Mouse (Mus musculus) limb, embryonic 15.5 days (tissue): Measurements from ENCODE around the gene Lmntd1. TPM values are rescaled to one million over a fixed set of nuclear protein-coding genes. Genes with fewer than 3 reads are reported as not detected.
"Not testable (repeated sequence)": the region's sequence is repeated elsewhere in the genome, so short reads cannot be mapped to it uniquely, and the experiment has no call there.

Experiments
- ATAC-seq: fragments of 200-750 bp; cut with Nextera tagmentation; 2 replicates; pipeline ENCODE4 v1.8.0; 2017; ENCODE audit warnings: low read depth, moderate TSS enrichment; ENCODE audit not compliant: insufficient number of reproducible peaks, low FRiP score, low TSS enrichment
- H3K27ac ChIP-seq: fragments of 300-500 bp; sonication (generic); 2 replicates; pipeline ENCODE4 v1.5.1; 2015; ENCODE audit warnings: moderate library complexity, mild to moderate bottlenecking, inconsistent platforms
- H3K27me3 ChIP-seq: fragments of 300-500 bp; sonication (generic); 2 replicates; pipeline ENCODE4 v1.6.1; 2015; ENCODE audit warnings: inconsistent platforms
- H3K36me3 ChIP-seq: fragments of 300-500 bp; sonication (generic); 2 replicates; pipeline ENCODE4 v1.6.1; 2015; ENCODE audit warnings: inconsistent platforms
- H3K4me1 ChIP-seq: fragments of 300-500 bp; sonication (generic); 2 replicates; pipeline ENCODE4 v1.6.1; 2015; ENCODE audit warnings: inconsistent platforms
- H3K4me2 ChIP-seq: fragments of 300-500 bp; sonication (generic); 2 replicates; pipeline ENCODE4 v1.6.1; 2015; ENCODE audit warnings: mild to moderate bottlenecking, inconsistent platforms
- H3K4me3 ChIP-seq: fragments of 300-500 bp; sonication (generic); 2 replicates; pipeline ENCODE4 v1.5.1; 2015; ENCODE audit warnings: mild to moderate bottlenecking, inconsistent platforms
- H3K9ac ChIP-seq: fragments of 300-500 bp; sonication (generic); 2 replicates; pipeline ENCODE4 v1.6.1; 2015; ENCODE audit warnings: inconsistent platforms
- H3K9me3 ChIP-seq: fragments of 300-500 bp; sonication (generic); 2 replicates; pipeline ENCODE4 v1.6.1; 2016; ENCODE audit warnings: inconsistent platforms
- WGBS: fragments of 180-500 bp; shearing (Covaris S2); methylation state at CpG from one replicate; pipeline ENCODE4 v1.1.7; 2015; 5-methylcytosine and 5-hydroxymethylcytosine counted together
- polyA plus RNA-seq: library from polyadenylated mRNA; unstranded; fragments of >200 nt; fragmentation: Nextera tagmentation; extraction: Ambion mirVana; gene quantifications from 2 replicates; pipeline ENCODE4 v1.2.1, GENCODE M21; 2015

The Lmntd1 gene
- polyA plus RNA-seq, 1 experiment from 2014 or later, result 0.86 TPM

DNA sequence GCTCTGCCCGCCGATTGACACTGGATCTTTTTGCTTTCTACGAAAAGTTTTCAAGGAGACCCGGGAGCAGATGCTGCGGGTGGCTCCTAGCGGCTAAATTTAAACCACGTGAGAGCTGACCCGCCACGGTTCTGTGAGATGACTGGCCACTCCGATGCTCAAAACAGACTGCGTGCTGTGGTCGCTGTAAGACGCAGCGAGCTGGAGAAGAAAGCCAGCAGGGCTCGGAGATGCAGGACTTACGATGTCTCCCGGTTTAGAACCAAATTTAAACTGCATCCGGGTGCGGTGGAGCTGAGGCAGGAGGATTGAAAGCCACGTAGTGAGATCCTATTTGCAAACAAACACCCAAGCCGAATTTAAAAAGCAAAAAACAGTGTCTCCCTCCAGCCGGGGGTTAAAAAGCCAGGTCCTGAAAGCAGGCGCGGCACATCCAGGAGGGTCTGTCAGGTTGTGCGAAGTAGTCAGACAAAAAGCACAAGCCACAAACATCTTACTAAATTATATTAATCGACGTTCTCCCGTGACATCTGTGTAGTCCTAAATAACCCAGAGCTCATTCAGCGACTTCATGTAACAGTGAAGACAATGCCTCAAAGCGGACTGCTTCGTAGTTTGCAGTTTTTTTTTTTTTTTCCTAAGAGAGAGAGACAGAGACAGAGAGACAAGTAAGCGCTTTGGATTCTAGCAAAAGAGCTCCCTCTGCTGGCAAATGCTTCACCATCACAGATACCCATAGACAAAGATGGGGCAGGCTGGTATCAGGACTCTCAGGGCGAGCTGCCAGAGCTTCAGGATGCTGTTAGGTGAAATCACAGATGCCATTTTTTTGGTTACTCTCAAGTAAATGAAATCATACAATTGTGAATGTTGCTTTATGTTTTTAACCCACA lies 272.6 kb downstream of the Lmntd1 start:
- WGBS, result under 1% methylated on average over 33 of the region's 33 CpGs
- Histone ChIP-seq H3K27me3 (peaks cover 8% of the 10 kb centered on the region; the same call in 1 of the 2 replicates), H3K9ac (peak overlapping the region; percentile 28; the same call in 1 of the 2 replicates), H3K36me3 (no peaks in the 10 kb centered on the region), H3K4me1 (peaks cover 3% of the 10 kb centered on the region; the same call in 1 of the 2 replicates), H3K9me3 (no peaks in the 10 kb centered on the region), H3K27ac (peak overlapping the region; percentile 88), H3K4me3 (peak overlapping the region; percentile 47), H3K4me2 (peak overlapping the region; percentile 84)
- peak; percentile 62 for ATAC-seq

- WGBS, result under 1% methylated on average over 37 of the region's 37 CpGs
Measured at GRCm38 (mm10) chr6:145340657-145341146, 273.4 kb downstream of the Lmntd1 start.

GRCm38 (mm10) chr6:145339956-145340656 lies 274.0 kb downstream of the Lmntd1 start:
- peak overlapping the region; percentile 29 for H3K9ac ChIP-seq
- H3K27me3 ChIP-seq, result peaks cover 8% of the 10 kb centered on the region; the same call in 1 of the 2 replicates
- H3K9me3 ChIP-seq, result no peaks in the 10 kb centered on the region
- peak; percentile 22 for ATAC-seq
- peak overlapping the region; percentile 84 for H3K4me2 ChIP-seq
- H3K27ac ChIP-seq, result peak overlapping the region; percentile 88
- H3K36me3 ChIP-seq, result no peaks in the 10 kb centered on the region
- H3K4me3 ChIP-seq, result peak overlapping the region; percentile 47
- H3K4me1 ChIP-seq, result peaks cover 3% of the 10 kb centered on the region; the same call in 1 of the 2 replicates
- WGBS, result under 1% methylated on average over 21 of the region's 21 CpGs

More at GRCm38 (mm10) chr6:145340657-145341146, 273.4 kb downstream of the Lmntd1 start:
- Histone ChIP-seq H3K27ac (peak overlapping the region; percentile 88), H3K4me2 (peak overlapping the region; percentile 84), H3K27me3 (peaks cover 8% of the 10 kb centered on the region; the same call in 1 of the 2 replicates), H3K36me3 (no peaks in the 10 kb centered on the region), H3K4me1 (peaks cover 3% of the 10 kb centered on the region; the same call in 1 of the 2 replicates), H3K4me3 (peak overlapping the region; percentile 47), H3K9ac (peak overlapping the region; percentile 29; the same call in 1 of the 2 replicates), H3K9me3 (no peaks in the 10 kb centered on the region)
- peak; percentile 93 for ATAC-seq

DNA sequence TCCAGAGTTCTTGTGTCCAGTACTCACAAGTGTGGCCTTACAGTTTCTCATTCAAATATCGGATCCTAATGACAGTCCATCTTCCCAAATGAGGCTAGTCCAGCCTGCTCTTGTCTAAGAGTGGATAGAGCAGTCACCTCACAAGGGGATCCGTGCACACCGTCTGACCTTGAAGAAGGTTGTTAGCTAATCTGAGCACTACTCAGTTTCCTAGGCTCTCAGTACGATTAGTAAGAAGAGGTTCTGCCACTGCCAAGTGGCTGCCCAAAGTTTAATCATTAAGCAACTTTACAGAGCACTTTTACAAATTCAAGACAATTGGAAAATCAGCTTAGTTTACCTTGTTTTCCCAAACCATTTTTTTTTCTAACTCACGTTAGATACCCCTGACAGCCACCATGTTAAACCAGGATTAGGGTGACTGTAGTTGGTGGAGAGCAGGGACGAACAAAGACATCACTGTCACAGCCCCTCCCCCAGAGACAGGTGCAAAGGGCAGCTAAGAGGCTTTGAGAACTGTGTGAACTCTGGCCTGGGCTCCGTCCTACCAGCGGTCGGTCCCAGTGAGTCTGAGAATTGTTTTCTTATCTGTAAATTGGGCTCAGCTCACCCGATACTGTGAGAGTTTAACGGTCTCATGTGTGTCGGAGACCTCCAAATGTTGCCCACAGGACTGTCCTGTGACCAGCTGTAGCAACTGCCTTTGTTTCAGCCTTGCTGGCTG lies 275.4 kb downstream of the Lmntd1 start:
- Histone ChIP-seq H3K4me2 (no peak overlapping the region), H3K4me1 (peaks cover 3% of the 10 kb centered on the region; the same call in 1 of the 2 replicates), H3K9me3 (no peaks in the 10 kb centered on the region), H3K36me3 (no peaks in the 10 kb centered on the region), H3K27ac (no peak overlapping the region), H3K4me3 (no peak overlapping the region), H3K27me3 (peaks cover 8% of the 10 kb centered on the region; the same call in 1 of the 2 replicates), H3K9ac (no peak overlapping the region)
- no peak for ATAC-seq
- WGBS, result 54% methylated on average over 12 of the region's 12 CpGs

DNA sequence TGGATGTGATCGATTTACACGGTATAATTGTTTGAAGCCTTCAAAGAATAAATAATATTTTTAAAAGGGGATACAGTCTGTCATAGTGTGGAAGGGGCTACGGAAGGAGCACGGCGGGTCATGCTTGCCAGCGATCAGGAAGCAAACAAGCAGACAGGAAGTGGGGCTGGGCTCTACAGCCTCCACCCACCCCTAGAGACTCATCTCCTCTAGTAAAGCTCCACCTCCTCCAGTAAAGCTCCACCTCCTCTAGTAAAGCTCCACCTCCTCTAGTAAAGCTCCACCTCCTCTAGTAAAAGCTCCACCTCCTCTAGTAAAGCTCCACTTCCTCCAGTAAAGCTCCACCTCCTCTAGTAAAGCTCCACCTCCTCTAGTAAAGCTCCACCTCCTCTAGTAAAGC lies 276.6 kb downstream of the Lmntd1 start:
- H3K27ac ChIP-seq, H3K4me1 ChIP-seq, H3K27me3 ChIP-seq, ATAC-seq, H3K9me3 ChIP-seq, H3K4me3 ChIP-seq, H3K9ac ChIP-seq, H3K36me3 ChIP-seq, H3K4me2 ChIP-seq: not testable (repeated sequence)
- WGBS, result 91% methylated on average over 6 of the region's 6 CpGs

- 66% methylated on average over 18 of the region's 18 CpGs for WGBS
- Histone ChIP-seq H3K9me3 (no peaks in the 10 kb centered on the region), H3K27ac (no peak overlapping the region), H3K4me2 (no peak overlapping the region), H3K4me3 (no peak overlapping the region), H3K36me3 (no peaks in the 10 kb centered on the region), H3K27me3 (peaks cover 8% of the 10 kb centered on the region; the same call in 1 of the 2 replicates), H3K4me1 (peaks cover 3% of the 10 kb centered on the region; the same call in 1 of the 2 replicates), H3K9ac (no peak overlapping the region)
- no peak for ATAC-seq
Measured at GRCm38 (mm10) chr6:145335876-145336768, 278.0 kb downstream of the Lmntd1 start.

DNA sequence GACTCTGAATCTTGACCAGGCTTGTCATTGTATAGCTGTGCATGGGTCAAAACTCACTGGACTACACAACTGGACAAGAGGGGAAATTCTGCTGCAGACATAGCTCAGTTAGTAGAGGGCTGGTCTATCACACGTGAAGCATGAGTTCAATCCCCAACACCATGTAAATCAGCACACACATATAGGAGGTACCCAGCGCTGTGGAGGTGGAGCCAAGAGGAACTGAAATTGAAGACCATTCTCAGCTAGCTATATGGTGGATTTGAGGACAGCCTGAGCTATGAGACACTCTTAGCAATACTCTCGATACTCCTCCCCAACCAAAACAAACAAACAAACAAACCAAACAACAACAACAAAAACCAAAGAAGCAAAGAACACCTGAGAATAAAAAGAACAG lies 279.9 kb downstream of the Lmntd1 start:
- no peaks in the 10 kb centered on the region for H3K4me1 ChIP-seq
- no peak overlapping the region for H3K27ac ChIP-seq
- 79% methylated on average over 3 of the region's 3 CpGs for WGBS
- no peak overlapping the region for H3K9ac ChIP-seq
- ATAC-seq, result no peak
- H3K4me3 ChIP-seq, result no peak overlapping the region
- no peaks in the 10 kb centered on the region for H3K9me3 ChIP-seq
- H3K4me2 ChIP-seq, result no peak overlapping the region
- H3K27me3 ChIP-seq, result peaks cover 7% of the 10 kb centered on the region; the same call in 1 of the 2 replicates
- no peaks in the 10 kb centered on the region for H3K36me3 ChIP-seq

- H3K27ac ChIP-seq, result no peak overlapping the region
- H3K4me3 ChIP-seq, result no peak overlapping the region
- H3K9ac ChIP-seq, result no peak overlapping the region
- H3K27me3 ChIP-seq, result no peaks in the 10 kb centered on the region
- H3K4me1 ChIP-seq, result no peaks in the 10 kb centered on the region
- H3K9me3 ChIP-seq, result no peaks in the 10 kb centered on the region
- no peaks in the 10 kb centered on the region for H3K36me3 ChIP-seq
- ATAC-seq, result no peak
- 81% methylated on average over 12 of the region's 12 CpGs for WGBS
- H3K4me2 ChIP-seq, result no peak overlapping the region
Measured at GRCm38 (mm10) chr6:145326141-145326806, 287.8 kb downstream of the Lmntd1 start.

DNA sequence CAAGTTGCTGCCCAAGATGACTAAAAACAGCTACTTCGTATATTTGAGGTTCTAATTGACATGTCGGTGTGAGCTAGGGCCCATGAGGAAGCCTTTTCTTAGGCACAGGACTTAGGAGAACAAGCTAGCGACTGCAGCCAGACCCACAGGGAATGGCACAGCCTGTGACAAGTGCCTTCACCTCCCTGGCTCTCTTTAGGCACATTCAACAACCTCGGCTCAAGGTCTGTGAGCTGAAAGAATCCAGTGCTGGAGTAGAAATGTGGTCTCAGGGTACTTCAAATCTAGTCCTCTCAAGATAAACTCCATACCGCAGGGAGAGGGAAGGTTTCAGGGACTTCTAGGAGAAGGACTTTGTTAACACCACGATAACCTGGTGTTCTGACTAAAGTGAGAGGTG lies 289.0 kb downstream of the Lmntd1 start:
- no peak overlapping the region for H3K4me3 ChIP-seq
- WGBS, result 65% methylated on average over 6 of the region's 6 CpGs
- H3K9me3 ChIP-seq, result no peaks in the 10 kb centered on the region
- H3K27me3 ChIP-seq, result no peaks in the 10 kb centered on the region
- ATAC-seq, result no peak
- H3K36me3 ChIP-seq, result no peaks in the 10 kb centered on the region
- H3K9ac ChIP-seq, result no peak overlapping the region
- no peak overlapping the region for H3K4me2 ChIP-seq
- no peaks in the 10 kb centered on the region for H3K4me1 ChIP-seq
- H3K27ac ChIP-seq, result no peak overlapping the region

- Histone ChIP-seq H3K9ac (no peak overlapping the region), H3K9me3 (no peaks in the 10 kb centered on the region), H3K4me2 (no peak overlapping the region), H3K36me3 (no peaks in the 10 kb centered on the region), H3K27ac (no peak overlapping the region), H3K4me3 (no peak overlapping the region), H3K4me1 (no peaks in the 10 kb centered on the region), H3K27me3 (no peaks in the 10 kb centered on the region)
- 36% methylated on average over 7 of the region's 7 CpGs for whole genome bisulfite sequencing
- ATAC-seq, result no peak
Measured at GRCm38 (mm10) chr6:145324470-145324869, 289.6 kb downstream of the Lmntd1 start.
